Mouse (Mus musculus) stomach, postnatal 0 days (tissue): ENCODE measurements at regions not wholly inside any gene's neighbourhood (a gene's known extent, or its start where the extent isn't known, plus 50 kb on each side); places are given as distances from the start of the nearest gene placed in this dataset.

Source experiments
- CTCF ChIP-seq: IDR thresholded peaks from 2 replicates; pipeline ENCODE4 v1.5.1; 2016; ENCODE audit warnings: antibody characterized with exemption, low read depth, mild to moderate bottlenecking, moderate library complexity
- EP300 ChIP-seq: optimal IDR thresholded peaks from 2 replicates; pipeline ENCODE3; 2016; ENCODE audit warnings: antibody characterized with exemption

DNA sequence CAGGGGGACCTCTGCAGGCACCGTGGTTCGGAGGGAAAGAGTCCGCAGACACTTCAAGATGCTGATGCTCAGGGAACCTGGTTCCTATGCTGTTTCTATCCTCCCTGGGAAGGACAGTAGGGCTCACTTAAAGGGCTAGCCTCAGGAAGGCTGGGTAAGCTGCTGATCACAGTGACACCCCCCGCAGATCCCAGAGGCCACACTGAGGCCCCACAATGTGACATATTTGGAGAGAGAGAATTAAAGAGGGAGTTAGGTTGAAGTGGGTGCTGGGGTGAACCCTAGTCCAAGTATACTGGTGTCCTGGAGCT, 208.5 kb downstream of the Dhx35 start:
- TF ChIP-seq CTCF = no peak
- no peak for TF ChIP-seq EP300
